Mouse (Mus musculus) megakaryocyte, embryonic 14.5 days (primary cell): Measurements from ENCODE around the gene Gpr18.

ENCODE experiments used
- FLI1 ChIP-seq: IDR thresholded peaks from 2 replicates; pipeline ENCODE4 v1.6.1; 2012; ENCODE audit warnings: low read length, inconsistent platforms, mixed read lengths
- GATA1 ChIP-seq: IDR thresholded peaks from 3 replicates; pipeline ENCODE4 v1.6.1; 2012; ENCODE audit warnings: mixed read lengths, low read length, inconsistent platforms, borderline replicate concordance

DNA sequence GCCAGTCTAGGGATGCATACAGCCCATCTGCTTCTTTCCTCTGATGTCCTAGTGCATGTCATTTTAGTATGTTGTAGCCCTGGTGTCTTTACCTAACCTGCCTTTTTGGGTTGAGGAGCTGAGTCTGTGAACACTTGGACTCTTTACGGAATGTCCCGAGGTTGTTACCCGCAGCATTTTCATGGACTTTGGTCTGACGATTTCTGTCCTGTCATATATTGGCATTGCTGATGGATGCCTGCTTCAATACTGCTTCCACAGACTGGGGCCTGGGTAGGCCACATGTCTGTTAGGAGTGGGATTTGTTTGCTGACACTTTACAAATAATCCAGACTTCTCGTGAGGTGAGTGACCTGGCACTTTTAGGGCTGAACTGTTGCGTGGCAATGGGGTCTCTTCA, 21.8 kb downstream of the Gpr18 start:
- TF ChIP-seq GATA1 (no peak), FLI1 (no peak)
